Mouse (Mus musculus): ENCODE measurements at regions not wholly inside any gene's neighbourhood (a gene's known extent, or its start where the extent isn't known, plus 50 kb on each side); places are given as distances from the start of the nearest gene placed in this dataset.

DNA sequence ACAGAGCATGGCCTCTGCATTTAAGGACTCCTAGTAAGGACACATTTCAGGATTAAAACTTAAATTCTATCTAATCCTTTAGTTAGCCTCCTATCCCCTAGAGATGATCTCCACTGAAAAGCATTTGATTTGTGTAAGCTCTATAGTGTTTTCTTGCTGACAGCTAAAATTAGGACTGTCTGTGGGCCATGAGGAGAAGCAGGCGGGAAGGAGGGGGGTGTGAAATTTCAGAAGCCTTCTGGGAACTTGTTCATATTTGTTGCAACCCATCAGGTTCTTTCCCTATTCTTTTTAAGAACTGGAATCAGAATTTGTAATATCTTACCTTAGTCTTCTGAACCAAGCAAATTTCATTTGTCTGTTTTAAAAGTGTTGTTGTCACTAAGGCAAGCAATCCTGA lies 114.7 kb upstream of the Sp4 start:
- Histone ChIP-seq H3K27me3 (ENCODE audit: low read depth, poor library complexity, severe bottlenecking) (no peaks in the 10 kb centered on the region), H3K27ac (no peak overlapping the region), H3K36me3 (no peaks in the 10 kb centered on the region), H3K9me3 (replicated peaks) (no peaks in the 10 kb centered on the region), H3K4me1 (no peaks in the 10 kb centered on the region), H3K4me3 (no peak overlapping the region)
- WGBS = 83% methylated on average over 1 of the region's 1 CpGs
- DNase-seq (ENCODE audit: low spot score) = no peak

GRCm38 (mm10) chr12:118411767-118412430 lies 110.7 kb upstream of the Sp4 start:
- WGBS = 48% methylated on average over 7 of the region's 7 CpGs
- Histone ChIP-seq H3K4me3 (no peak overlapping the region), H3K36me3 (no peaks in the 10 kb centered on the region), H3K9me3 (replicated peaks) (no peaks in the 10 kb centered on the region), H3K4me1 (no peaks in the 10 kb centered on the region), H3K27ac (no peak overlapping the region), H3K27me3 (ENCODE audit: low read depth, poor library complexity, severe bottlenecking) (no peaks in the 10 kb centered on the region)
- no peak for DNase-seq (ENCODE audit: low spot score)

- no peak overlapping the region for H3K27ac ChIP-seq
- no peak overlapping the region for H3K4me3 ChIP-seq
Observed at GRCm38 (mm10) chr12:118410917-118411316, 109.7 kb upstream of the Sp4 start.

GRCm38 (mm10) chr12:118405135-118405534 lies 103.9 kb upstream of the Sp4 start:
- no peak for DNase-seq (ENCODE audit: low spot score)
- H3K4me3 ChIP-seq = no peak overlapping the region
- no peaks in the 10 kb centered on the region for H3K27me3 ChIP-seq (ENCODE audit: low read depth, poor library complexity, severe bottlenecking)
- H3K27ac ChIP-seq = no peak overlapping the region
- H3K4me1 ChIP-seq = peaks cover 3% of the 10 kb centered on the region; the same call in 1 of the 2 replicates
- H3K36me3 ChIP-seq = no peaks in the 10 kb centered on the region
- H3K9me3 ChIP-seq (replicated peaks) = no peaks in the 10 kb centered on the region

More at GRCm38 (mm10) chr12:118410917-118411316, 109.7 kb upstream of the Sp4 start:
- no peak for DNase-seq (ENCODE audit: low spot score)
- no peaks in the 10 kb centered on the region for H3K9me3 ChIP-seq (replicated peaks)
- H3K27me3 ChIP-seq (ENCODE audit: low read depth, poor library complexity, severe bottlenecking) = no peaks in the 10 kb centered on the region
- no peaks in the 10 kb centered on the region for H3K36me3 ChIP-seq
- H3K4me1 ChIP-seq = no peaks in the 10 kb centered on the region

DNA sequence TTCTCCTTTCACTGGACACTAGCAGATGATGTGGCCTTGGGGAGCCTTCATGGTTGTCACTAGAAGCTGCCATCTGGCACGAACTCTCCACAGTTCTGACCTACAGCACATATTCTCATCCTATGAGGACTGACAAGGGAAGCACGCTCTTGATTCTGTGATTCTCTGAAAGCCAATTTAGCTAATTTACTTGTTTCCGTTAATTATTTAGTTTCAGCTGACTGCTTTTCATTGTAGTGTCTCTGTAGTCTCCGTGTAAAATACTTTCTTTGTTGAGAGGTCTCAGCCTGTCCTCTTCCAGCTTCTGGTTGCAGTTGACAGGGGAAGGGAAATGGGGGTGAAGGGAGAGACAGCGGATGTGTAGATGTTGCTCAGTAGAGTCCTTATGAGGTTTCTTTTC lies 102.9 kb upstream of the Sp4 start:
- WGBS = 74% methylated on average over 5 of the region's 5 CpGs
- Histone ChIP-seq H3K27me3 (ENCODE audit: low read depth, poor library complexity, severe bottlenecking) (no peaks in the 10 kb centered on the region), H3K9me3 (replicated peaks) (no peaks in the 10 kb centered on the region), H3K4me3 (no peak overlapping the region), H3K36me3 (no peaks in the 10 kb centered on the region), H3K4me1 (peaks cover 6% of the 10 kb centered on the region; the same call in 1 of the 2 replicates), H3K27ac (no peak overlapping the region)
- DNase-seq (ENCODE audit: low spot score) = no peak

GRCm38 (mm10) chr12:118403519-118404087 lies 102.4 kb upstream of the Sp4 start:
- no peak for DNase-seq (ENCODE audit: low spot score)
- WGBS = 85% methylated on average over 4 of the region's 4 CpGs
- H3K4me3 ChIP-seq = no peak overlapping the region

GRCm38 (mm10) chr12:118401377-118401776 lies 100.1 kb upstream of the Sp4 start:
- H3K4me3 ChIP-seq = no peak overlapping the region
- H3K4me1 ChIP-seq = peaks cover 11% of the 10 kb centered on the region
- no peaks in the 10 kb centered on the region for H3K9me3 ChIP-seq (replicated peaks)
- no peaks in the 10 kb centered on the region for H3K27me3 ChIP-seq (ENCODE audit: low read depth, poor library complexity, severe bottlenecking)
- H3K27ac ChIP-seq = no peak overlapping the region
- no peak for DNase-seq (ENCODE audit: low spot score)
- no peaks in the 10 kb centered on the region for H3K36me3 ChIP-seq

More at GRCm38 (mm10) chr12:118403519-118404087, 102.4 kb upstream of the Sp4 start:
- Histone ChIP-seq H3K9me3 (replicated peaks) (no peaks in the 10 kb centered on the region), H3K36me3 (no peaks in the 10 kb centered on the region), H3K27ac (no peak overlapping the region), H3K27me3 (ENCODE audit: low read depth, poor library complexity, severe bottlenecking) (no peaks in the 10 kb centered on the region), H3K4me1 (peaks cover 11% of the 10 kb centered on the region)

GRCm38 (mm10) chr12:118391654-118392053 lies 90.4 kb upstream of the Sp4 start:
- no peaks in the 10 kb centered on the region for H3K36me3 ChIP-seq

GRCm38 (mm10) chr12:118381013-118381412 lies 79.8 kb upstream of the Sp4 start:
- H3K27me3 ChIP-seq (ENCODE audit: low read depth, poor library complexity, severe bottlenecking) = no peaks in the 10 kb centered on the region
- H3K4me1 ChIP-seq = no peaks in the 10 kb centered on the region
- no peaks in the 10 kb centered on the region for H3K36me3 ChIP-seq
- DNase-seq (ENCODE audit: low spot score) = no peak
- H3K9me3 ChIP-seq (replicated peaks) = no peaks in the 10 kb centered on the region
- no peak overlapping the region for H3K27ac ChIP-seq
- H3K4me3 ChIP-seq = no peak overlapping the region
- WGBS = 94% methylated on average over 3 of the region's 3 CpGs

More at GRCm38 (mm10) chr12:118391654-118392053, 90.4 kb upstream of the Sp4 start:
- no peak for DNase-seq (ENCODE audit: low spot score)
- H3K27ac ChIP-seq = no peak overlapping the region
- H3K9me3 ChIP-seq (replicated peaks) = no peaks in the 10 kb centered on the region
- no peaks in the 10 kb centered on the region for H3K27me3 ChIP-seq (ENCODE audit: low read depth, poor library complexity, severe bottlenecking)
- H3K4me1 ChIP-seq = no peaks in the 10 kb centered on the region
- no peak overlapping the region for H3K4me3 ChIP-seq

- DNase-seq (ENCODE audit: low spot score) = no peak
- Histone ChIP-seq H3K4me3 (no peak overlapping the region), H3K27me3 (ENCODE audit: low read depth, poor library complexity, severe bottlenecking) (no peaks in the 10 kb centered on the region), H3K27ac (no peak overlapping the region), H3K9me3 (replicated peaks) (no peaks in the 10 kb centered on the region), H3K4me1 (no peaks in the 10 kb centered on the region), H3K36me3 (no peaks in the 10 kb centered on the region)
- WGBS = 81% methylated on average over 5 of the region's 5 CpGs
Observed at GRCm38 (mm10) chr12:118377898-118378297, 76.7 kb upstream of the Sp4 start.

DNA sequence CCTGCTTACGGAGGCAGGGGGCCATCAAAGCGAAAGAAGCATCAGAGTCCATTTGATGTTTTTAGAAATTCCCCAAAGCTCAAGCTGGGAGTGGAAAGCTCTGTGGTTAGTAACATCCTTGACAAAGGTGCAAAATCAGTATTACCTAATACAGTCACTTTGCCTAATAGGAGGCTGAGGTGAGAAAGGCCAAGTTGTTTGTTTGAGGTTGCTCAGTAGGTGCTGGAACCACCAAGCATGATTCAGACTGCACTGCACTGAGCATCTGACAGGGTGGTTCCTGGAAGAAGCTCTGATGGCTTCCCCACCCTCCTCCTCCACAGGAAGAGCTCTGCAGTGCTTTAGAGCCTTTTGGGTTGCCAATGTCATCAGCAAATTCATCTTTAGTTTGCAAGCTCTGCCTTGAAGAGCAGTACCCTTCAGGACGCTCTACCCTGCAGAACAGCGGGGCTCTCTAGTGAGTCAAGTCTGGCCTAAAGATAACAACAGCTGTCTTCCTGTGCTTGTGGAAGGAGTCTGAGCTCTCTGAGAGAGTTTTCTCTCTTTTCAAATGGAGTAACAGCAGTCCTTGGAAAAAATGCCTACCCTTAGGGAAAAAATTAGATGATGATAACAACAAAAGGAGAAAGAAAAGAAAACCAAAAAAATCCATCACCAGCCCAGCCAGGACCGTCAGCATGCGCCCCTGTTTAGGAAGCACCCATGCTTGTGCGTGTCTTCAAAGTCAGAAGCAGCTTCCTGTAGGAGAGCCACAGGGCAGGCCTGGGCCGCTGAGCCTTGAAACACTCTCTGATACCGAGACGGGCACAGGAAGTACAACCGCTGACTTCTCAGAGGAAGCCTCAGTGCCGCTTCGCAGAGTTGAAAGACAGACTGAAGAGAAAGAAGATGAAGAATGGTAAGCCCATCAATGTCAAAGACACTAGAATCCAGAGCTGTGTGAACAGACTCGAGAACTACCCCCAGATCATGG lies 75.6 kb upstream of the Sp4 start:
- Histone ChIP-seq H3K4me3 (no peak overlapping the region), H3K27ac (no peak overlapping the region), H3K4me1 (no peaks in the 10 kb centered on the region), H3K27me3 (ENCODE audit: low read depth, poor library complexity, severe bottlenecking) (no peaks in the 10 kb centered on the region), H3K36me3 (no peaks in the 10 kb centered on the region), H3K9me3 (replicated peaks) (no peaks in the 10 kb centered on the region)
- no peak for DNase-seq (ENCODE audit: low spot score)
- WGBS = 81% methylated on average over 14 of the region's 14 CpGs

- no peak for DNase-seq (ENCODE audit: low spot score)
- H3K36me3 ChIP-seq = no peaks in the 10 kb centered on the region
- H3K9me3 ChIP-seq (replicated peaks) = no peaks in the 10 kb centered on the region
- H3K4me1 ChIP-seq = no peaks in the 10 kb centered on the region
- no peaks in the 10 kb centered on the region for H3K27me3 ChIP-seq (ENCODE audit: low read depth, poor library complexity, severe bottlenecking)
- 87% methylated on average over 6 of the region's 6 CpGs for WGBS
- no peak overlapping the region for H3K4me3 ChIP-seq
- no peak overlapping the region for H3K27ac ChIP-seq
Observed at GRCm38 (mm10) chr12:118373250-118373649, 72.0 kb upstream of the Sp4 start.

DNA sequence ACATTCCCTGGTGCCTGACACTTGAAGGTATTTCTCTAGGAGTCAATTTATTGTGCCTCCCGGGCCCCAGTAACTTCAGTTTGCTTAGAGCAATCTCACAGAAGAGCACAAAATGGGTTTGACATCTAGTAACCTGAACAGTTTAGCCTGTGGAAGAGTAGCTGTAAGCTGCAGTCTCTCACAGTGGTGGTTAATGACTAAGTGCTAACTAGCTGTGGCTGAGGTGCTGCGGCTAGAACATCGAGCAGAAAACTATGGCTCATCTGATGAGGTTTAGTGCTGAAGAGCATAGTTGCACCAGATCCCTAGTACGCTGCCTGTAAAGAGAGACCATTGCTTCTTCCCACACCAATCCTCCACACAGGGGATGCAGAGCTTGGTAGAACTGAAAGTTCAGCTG lies 70.7 kb upstream of the Sp4 start:
- no peak overlapping the region for H3K4me3 ChIP-seq
- no peak for DNase-seq (ENCODE audit: low spot score)

More for the DNA sequence above, 70.7 kb upstream of the Sp4 start:
- H3K36me3 ChIP-seq = no peaks in the 10 kb centered on the region
- no peaks in the 10 kb centered on the region for H3K4me1 ChIP-seq
- no peak overlapping the region for H3K27ac ChIP-seq
- WGBS = 73% methylated on average over 4 of the region's 4 CpGs
- H3K9me3 ChIP-seq (replicated peaks) = no peaks in the 10 kb centered on the region
- H3K27me3 ChIP-seq (ENCODE audit: low read depth, poor library complexity, severe bottlenecking) = no peaks in the 10 kb centered on the region
